Mouse (Mus musculus) myocyte (in vitro differentiated cells): ENCODE results near the gene Slc12a8. TPM values are rescaled to one million over a fixed set of nuclear protein-coding genes. Genes with fewer than 3 reads are reported as not detected.

Source experiments
- H3K27me3 ChIP-seq: one replicate; pipeline ENCODE4 v1.6.1; 2011; ENCODE audit not compliant: control insufficient read depth, insufficient read depth, insufficient read length
- H3K36me3 ChIP-seq: one replicate; pipeline ENCODE4 v1.6.1; 2011; ENCODE audit not compliant: control insufficient read depth, insufficient read depth
- H3K4me2 ChIP-seq: one replicate; pipeline ENCODE4 v1.6.1; 2011; ENCODE audit warnings: low read depth, control low read depth
- H3K4me3 ChIP-seq: one replicate; pipeline ENCODE4 v1.5.1; 2011; ENCODE audit warnings: mild to moderate bottlenecking, control low read depth, moderate library complexity
- H3K79me2 ChIP-seq: one replicate; pipeline ENCODE4 v1.6.1; 2011; ENCODE audit not compliant: control insufficient read depth, insufficient read depth
- H3ac ChIP-seq: one replicate; pipeline ENCODE4 v1.6.1; 2011; ENCODE audit not compliant: control insufficient read depth, insufficient read length
- CEBPB ChIP-seq: IDR thresholded peaks from 2 replicates; pipeline ENCODE4 v1.6.1; 2011; ENCODE audit warnings: mild to moderate bottlenecking, moderate library complexity; ENCODE audit not compliant: poor library complexity, insufficient read depth, severe bottlenecking
- E2F4 ChIP-seq: IDR thresholded peaks from one replicate; pipeline ENCODE4 v1.6.1; 2011; ENCODE audit warnings: mild to moderate bottlenecking, control low read depth, moderate library complexity; ENCODE audit not compliant: insufficient read depth
- MAX ChIP-seq: IDR thresholded peaks from one replicate; pipeline ENCODE4 v1.6.1; 2011; ENCODE audit warnings: low read depth, mild to moderate bottlenecking, control low read depth
- MYOD1 ChIP-seq, 3 experiments: IDR thresholded peaks; one replicate each; pipeline ENCODE4 v1.6.1; 2011; ENCODE audit warnings: control low read depth in 2 of 3, low read depth in 2 of 3, mild to moderate bottlenecking in 2 of 3, moderate library complexity in 1 of 3; ENCODE audit not compliant: insufficient read length in 2 of 3, control insufficient read depth in 1 of 3
- MYOG ChIP-seq, 3 experiments: IDR thresholded peaks; one replicate each; pipeline ENCODE4 v1.6.1; 2011; ENCODE audit warnings: control low read depth in 2 of 3, low read depth in 2 of 3, mild to moderate bottlenecking in 2 of 3; ENCODE audit not compliant: insufficient read length in 2 of 3, control insufficient read depth in 1 of 3, insufficient read depth in 1 of 3
- POLR2A ChIP-seq: IDR thresholded peaks from one replicate; pipeline ENCODE4 v1.6.1; 2011; ENCODE audit warnings: low read depth, mild to moderate bottlenecking, control low read depth, moderate library complexity; ENCODE audit not compliant: insufficient read length
- POLR2AphosphoS2 ChIP-seq: IDR thresholded peaks from one replicate; pipeline ENCODE4 v1.6.1; 2011; ENCODE audit warnings: low read depth, control low read depth; ENCODE audit not compliant: insufficient read length
- REST ChIP-seq: IDR thresholded peaks from one replicate; pipeline ENCODE4 v1.6.1; 2011; ENCODE audit warnings: mild to moderate bottlenecking, control low read depth, moderate library complexity; ENCODE audit not compliant: insufficient read depth, insufficient read length
- SRF ChIP-seq: IDR thresholded peaks from one replicate; pipeline ENCODE4 v1.6.1; 2011; ENCODE audit warnings: low read depth; ENCODE audit not compliant: control insufficient read depth, insufficient read length
- TCF12 ChIP-seq: IDR thresholded peaks from one replicate; pipeline ENCODE4 v1.6.1; 2011; ENCODE audit warnings: mild to moderate bottlenecking, control low read depth; ENCODE audit not compliant: poor library complexity, insufficient read depth, severe bottlenecking
- TCF3 ChIP-seq: IDR thresholded peaks from one replicate; pipeline ENCODE4 v1.6.1; 2011; ENCODE audit warnings: low read depth, control low read depth; ENCODE audit not compliant: insufficient read length
- USF1 ChIP-seq: IDR thresholded peaks from one replicate; pipeline ENCODE4 v1.6.1; 2011; ENCODE audit warnings: low read depth, mild to moderate bottlenecking, control low read depth, moderate library complexity
- polyA plus RNA-seq: library from polyadenylated mRNA; unstranded; fragments of >200 nt; fragmentation: generic; extraction: Trizol; gene quantifications from one replicate; pipeline ENCODE4 v1.2.1, GENCODE M21; 2012; ENCODE audit warnings: missing spikeins

Slc12a8 gene
- polyA plus RNA-seq, 1 experiment: 0.42 TPM

DNA sequence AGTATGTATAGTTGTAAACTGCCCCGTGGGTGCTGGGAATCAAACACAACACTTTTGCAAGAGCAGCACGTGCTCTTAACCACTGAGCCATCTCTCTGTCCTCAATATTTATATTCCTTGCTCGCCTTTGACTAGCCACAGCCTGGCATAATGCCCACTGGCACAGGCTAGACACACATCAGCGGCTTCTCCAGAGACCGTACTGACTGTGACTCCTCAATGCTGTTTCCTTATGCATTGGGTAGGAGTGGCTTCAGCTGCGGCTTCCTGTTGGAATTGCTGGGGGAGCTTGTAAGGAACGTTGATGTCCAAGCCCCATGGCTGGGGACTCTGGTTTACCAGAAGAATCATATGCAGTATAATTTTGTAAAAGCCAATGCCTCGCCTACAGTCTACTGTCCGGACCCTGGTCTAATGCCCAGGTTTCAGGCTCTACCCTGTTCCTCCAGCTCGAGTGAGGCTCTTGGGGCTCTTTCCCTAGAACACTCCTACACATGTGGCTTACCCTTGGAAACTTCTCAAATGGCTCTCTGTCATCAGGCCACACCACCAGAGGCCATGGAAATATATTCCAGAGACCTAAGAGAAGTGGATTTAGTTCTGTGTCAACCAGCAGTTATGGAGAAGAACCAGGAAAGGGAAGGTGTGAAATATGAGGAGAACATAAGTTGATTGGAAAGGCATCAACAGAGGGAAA, 158.2 kb downstream of the Slc12a8 start:
- Histone ChIP-seq H3K4me2 (no peak overlapping the region), H3K4me3 (no peak overlapping the region), H3K27me3 (no peaks in the 10 kb centered on the region), H3K79me2 (no peaks in the 10 kb centered on the region), H3ac (no peak overlapping the region), H3K36me3 (no peaks in the 10 kb centered on the region)
- TF ChIP-seq MAX (no peak), USF1 (no peak), POLR2A (no peak)

DNA sequence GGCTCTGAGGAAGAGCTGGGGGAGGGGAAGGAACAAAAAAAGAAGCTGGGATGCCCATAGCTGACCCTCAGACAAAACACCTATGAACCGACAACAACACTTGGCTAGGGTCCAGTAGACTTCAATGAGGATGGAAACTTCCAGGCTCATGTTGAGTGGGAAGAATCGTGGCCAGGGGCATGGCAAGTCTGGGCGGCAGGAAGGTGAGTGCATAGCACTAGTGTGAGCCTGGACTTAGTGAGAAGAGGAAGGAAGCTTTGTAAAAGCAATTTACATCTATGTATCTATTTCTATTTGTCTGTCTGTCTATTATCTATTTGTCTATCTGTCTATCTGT, 158.7 kb downstream of the Slc12a8 start:
- Histone ChIP-seq H3K27me3 (no peaks in the 10 kb centered on the region), H3K79me2 (no peaks in the 10 kb centered on the region), H3K4me3 (no peak overlapping the region), H3ac (no peak overlapping the region), H3K36me3 (no peaks in the 10 kb centered on the region), H3K4me2 (no peak overlapping the region)
- TF ChIP-seq E2F4: no peak
- no peak for TF ChIP-seq USF1
- TF ChIP-seq REST: no peak
- TF ChIP-seq TCF3: no peak
- TF ChIP-seq TCF12: no peak
- no peak for TF ChIP-seq MYOG (IDR thresholded peaks at IDR 0.05; ENCODE audit: control insufficient read depth in 1 of 3, insufficient read depth in 1 of 3, insufficient read length in 2 of 3, low read depth in 2 of 3)
- TF ChIP-seq SRF: no peak
- TF ChIP-seq POLR2A: no peak
- TF ChIP-seq MAX: no peak
- TF ChIP-seq CEBPB: no peak
- TF ChIP-seq MYOD1 (IDR thresholded peaks at IDR 0.05; ENCODE audit: control insufficient read depth in 1 of 3, insufficient read length in 2 of 3, low read depth in 2 of 3): no peak
- no peak for TF ChIP-seq POLR2AphosphoS2

DNA sequence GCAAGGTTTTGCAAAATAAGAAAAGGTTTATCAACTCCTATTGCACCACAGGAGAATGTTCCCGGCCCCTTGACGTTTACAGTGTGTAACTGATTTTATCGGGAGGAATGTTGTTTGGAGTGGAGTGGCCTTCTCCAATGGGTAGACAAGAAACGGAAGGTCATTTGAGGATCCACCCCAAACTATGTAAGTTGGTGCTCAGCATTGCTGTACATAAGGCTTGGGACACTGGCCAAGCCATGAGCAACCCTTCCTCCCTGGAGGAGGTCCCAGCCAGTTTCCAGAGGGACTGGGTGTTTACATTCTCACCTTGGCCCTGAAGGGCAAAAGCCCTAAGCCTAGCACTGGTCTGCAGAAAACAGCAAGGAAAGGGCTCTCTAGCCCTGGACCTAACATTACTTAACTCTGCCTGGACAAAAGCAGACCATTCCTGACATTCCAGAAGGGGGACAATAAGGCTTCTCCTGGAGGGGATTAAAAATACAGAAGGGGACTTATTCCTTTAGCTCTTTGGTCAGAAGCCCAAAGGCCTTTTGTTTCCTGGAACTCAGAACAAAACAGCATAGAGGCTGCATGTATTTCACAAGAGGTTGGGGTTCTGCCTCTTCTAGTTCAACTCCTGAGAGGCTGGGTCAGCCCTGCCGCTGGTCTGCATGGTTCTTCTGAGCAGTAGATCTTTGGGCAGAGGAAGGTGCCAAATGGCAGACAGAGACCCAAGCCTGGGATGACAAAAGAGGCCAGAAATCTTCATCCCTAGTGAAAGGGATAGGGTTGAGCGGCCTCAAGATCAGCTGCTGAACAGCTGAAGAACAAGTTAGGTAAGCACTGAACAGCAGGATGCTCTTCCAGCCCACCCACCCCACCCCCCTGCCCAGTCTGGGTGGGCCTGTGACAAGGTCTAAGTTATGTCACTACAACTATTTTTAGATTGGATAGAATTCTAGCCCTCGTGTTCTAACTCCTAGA, 159.5 kb downstream of the Slc12a8 start:
- Histone ChIP-seq H3K4me3 (no peak overlapping the region), H3K4me2 (peak overlapping the region; percentile 5), H3K27me3 (no peaks in the 10 kb centered on the region), H3ac (no peak overlapping the region), H3K36me3 (no peaks in the 10 kb centered on the region), H3K79me2 (no peaks in the 10 kb centered on the region)
- TF ChIP-seq MYOD1 (IDR thresholded peaks at IDR 0.05; ENCODE audit: control insufficient read depth in 1 of 3, insufficient read length in 2 of 3, low read depth in 2 of 3) (peak in 2 of 3 experiments; percentile 16 to 60), POLR2A (no peak), SRF (no peak), MYOG (IDR thresholded peaks at IDR 0.05; ENCODE audit: control insufficient read depth in 1 of 3, insufficient read depth in 1 of 3, insufficient read length in 2 of 3, low read depth in 2 of 3) (peak in 1 of 3 experiments; percentile 50), TCF3 (peak; percentile 20), USF1 (no peak)

DNA sequence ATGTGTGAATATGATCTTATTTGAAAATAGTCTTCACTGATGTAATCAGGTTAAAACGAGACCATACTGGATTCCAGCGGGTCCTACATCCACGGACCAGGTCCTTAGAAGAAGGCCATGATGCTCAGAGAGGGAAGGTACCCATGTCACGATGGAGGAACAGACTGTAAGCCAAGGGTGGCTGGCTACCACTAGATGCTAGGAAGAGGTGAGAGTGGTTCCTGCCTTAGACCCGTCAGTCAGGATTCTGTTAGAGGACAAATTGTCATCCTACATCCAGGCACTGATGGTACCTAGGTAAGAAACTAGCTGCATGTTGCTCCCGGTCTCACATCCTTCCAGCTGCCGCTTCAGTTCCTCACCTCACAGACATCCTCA, 160.2 kb downstream of the Slc12a8 start:
- TF ChIP-seq MAX (no peak), POLR2AphosphoS2 (no peak), CEBPB (no peak), USF1 (no peak), REST (no peak), MYOG (IDR thresholded peaks at IDR 0.05; ENCODE audit: control insufficient read depth in 1 of 3, insufficient read depth in 1 of 3, insufficient read length in 2 of 3, low read depth in 2 of 3) (no peak), MYOD1 (IDR thresholded peaks at IDR 0.05; ENCODE audit: control insufficient read depth in 1 of 3, insufficient read length in 2 of 3, low read depth in 2 of 3) (no peak), SRF (no peak), TCF12 (no peak), E2F4 (no peak), POLR2A (no peak), TCF3 (no peak)
- Histone ChIP-seq H3K36me3 (no peaks in the 10 kb centered on the region), H3K4me3 (no peak overlapping the region), H3K79me2 (no peaks in the 10 kb centered on the region), H3K4me2 (no peak overlapping the region), H3ac (no peak overlapping the region), H3K27me3 (no peaks in the 10 kb centered on the region)

DNA sequence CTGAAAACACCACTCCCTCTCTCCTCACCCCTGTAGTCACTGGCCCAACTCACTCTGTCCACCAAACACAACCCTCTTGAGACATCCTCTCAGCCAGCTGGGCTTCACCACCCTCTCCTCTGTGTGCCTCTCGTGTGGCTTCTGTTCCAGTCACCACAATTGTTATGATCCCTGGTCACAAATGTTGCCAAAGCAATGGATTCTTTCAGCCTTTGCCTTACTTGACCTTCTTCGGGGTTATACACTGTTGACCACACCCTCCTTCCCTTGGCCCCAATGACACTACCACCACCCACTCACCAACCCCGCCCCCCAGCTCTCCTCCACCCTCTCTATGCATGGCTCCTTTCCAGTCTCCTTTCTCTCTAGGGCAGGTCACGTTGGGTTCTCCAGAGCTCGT, 160.8 kb downstream of the Slc12a8 start:
- no peaks in the 10 kb centered on the region for H3K79me2 ChIP-seq
- TF ChIP-seq MYOD1 (IDR thresholded peaks at IDR 0.05; ENCODE audit: control insufficient read depth in 1 of 3, insufficient read length in 2 of 3, low read depth in 2 of 3) (peak in 1 of 3 experiments; percentile 1), MYOG (IDR thresholded peaks at IDR 0.05; ENCODE audit: control insufficient read depth in 1 of 3, insufficient read depth in 1 of 3, insufficient read length in 2 of 3, low read depth in 2 of 3) (peak in 1 of 3 experiments; percentile 14), TCF12 (no peak)
- H3K36me3 ChIP-seq: no peaks in the 10 kb centered on the region
- H3K4me3 ChIP-seq: no peak overlapping the region
- no peak overlapping the region for H3ac ChIP-seq
- no peaks in the 10 kb centered on the region for H3K27me3 ChIP-seq
- no peak overlapping the region for H3K4me2 ChIP-seq
